Comparison of ENCODE assay signal across 10 mouse cellular contexts in the genomic region with DNA sequence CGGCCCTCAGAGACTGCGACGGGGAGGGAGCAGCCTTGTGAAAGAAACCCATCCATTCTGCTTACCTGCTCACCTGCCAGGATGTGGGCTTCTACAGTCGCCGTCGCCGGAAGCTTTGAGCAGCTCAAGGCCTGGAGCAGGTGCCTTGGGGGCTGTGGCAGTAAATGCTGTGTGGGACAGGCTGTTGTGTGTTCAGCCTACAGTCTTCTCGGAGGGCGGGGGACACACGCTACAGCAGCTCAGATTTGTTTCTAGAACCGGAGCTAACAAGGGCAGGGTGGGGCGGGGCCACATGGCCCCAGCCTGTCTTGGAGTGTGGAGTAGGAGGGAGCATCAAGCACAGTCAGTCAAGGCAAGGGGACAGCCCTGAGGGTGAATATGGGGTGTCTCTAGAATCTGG. TPM values are rescaled to one million over a fixed set of nuclear protein-coding genes. Genes with fewer than 3 reads are reported as not detected.
A peak's percentile ranks its signal among the peaks of the same experiment; 100 is the strongest.
DNase-seq lines count a peak whose midpoint lies in the region; ATAC-seq and TF ChIP-seq lines count a peak whose summit lies in the region.
"Had no signal": no experiment of that assay in that cellular context is flagged by ENCODE, and none has a peak within 500 bp of the region (broad histone marks: within the 10 kb centered on the region; RNA-seq: fewer than 3 reads in every experiment).

Gene Il34 (minus strand): TSS at position 256 of the 400 bp plus-strand sequence.

- no peak for DNase-seq in heart, adult 2 months
- DNase-seq in heart, adult 11 months = no peak
- peak; percentile 41 for DNase-seq in testis, postnatal 10 days (ENCODE audit: low spot score)
- no peak for DNase-seq in testis, postnatal 14 days (ENCODE audit: low spot score)
- DNase-seq in left cerebral cortex, adult 8-10 months (ENCODE audit: low spot score in 2 of 2) = no peak
- peak; percentile 78 for DNase-seq in thymus, postnatal 4 days
- DNase-seq in natural killer cell, adult 2 months (ENCODE audit: low spot score in 2 of 2) = no peak

- H3K4me1 ChIP-seq in heart, adult 2 months (ENCODE audit: control insufficient read depth, insufficient read depth, low read length) = peaks cover 7% of the 10 kb centered on the region
- H3K4me1 ChIP-seq: forebrain, embryonic 15.5 days had no signal

- TF ChIP-seq POLR2A in heart, adult 2 months (IDR thresholded peaks at IDR 0.05; ENCODE audit: insufficient read depth, low read depth, low read length) = no peak

- peak within 1 kb of the TSS; percentile 41 for H3K27ac ChIP-seq in heart, adult 2 months
- H3K27ac ChIP-seq: forebrain, embryonic 15.5 days; macrophage had no signal

- intact Hi-C loops in heart, adult 2 months (cut with DNase I) = no loop called here

- no peak within 1 kb of the TSS for H3K4me3 ChIP-seq in heart, adult 2 months
- H3K4me3 ChIP-seq: forebrain, embryonic 15.5 days had no signal

- TF ChIP-seq EP300 in heart, adult 2 months (IDR thresholded peaks at IDR 0.05; ENCODE audit: insufficient read depth, low read depth, low read length) = no peak

- peak within 1 kb of the TSS; percentile 15; the same call in 1 of the 2 replicates for H3K9ac ChIP-seq in heart, adult 2 months (ENCODE audit: low read depth, low read length)
- H3K9ac ChIP-seq: forebrain, embryonic 15.5 days had no signal

- no peaks in the 10 kb centered on the region for H3K27me3 ChIP-seq in heart, adult 2 months (ENCODE audit: control insufficient read depth, insufficient read depth, low read length)
- H3K27me3 ChIP-seq: forebrain, embryonic 15.5 days had no signal

- no peak for ATAC-seq in erythroid progenitor cell, adult 5-6 weeks (replicated peaks; ENCODE audit: low FRiP score, poor library complexity, severe bottlenecking)
- ATAC-seq: forebrain, embryonic 15.5 days had no signal

- H3K36me3 ChIP-seq in heart, adult 2 months (ENCODE audit: control insufficient read depth, insufficient read depth, low read length) = peaks cover 6% of the 10 kb centered on the region

- TF ChIP-seq CTCF in heart, adult 2 months (IDR thresholded peaks at IDR 0.05) = no peak

- H3K79me2 ChIP-seq in heart, adult 2 months (replicated peaks; ENCODE audit: control insufficient read depth, insufficient read depth, low read length) = no peaks in the 10 kb centered on the region

- WGBS in heart, adult 2 months = 46% methylated on average over 12 of the region's 12 CpGs

RNA-seq across cellular contexts. Expression of gene Il34, which starts in this region (rescaled TPM):
- total RNA-seq in heart, adult 2 months (2021) = 1 to 10 TPM; 3.3 to 5.3 TPM
- polyA plus RNA-seq in heart, adult 2 months (2012; rRNA removed) = 7.2 and 15.3 TPM in 2 replicates
- total RNA-seq in left cerebral cortex, adult 8-10 months (2022) = 10 to 100 TPM; 80.4 to 88.7 (median 81.2) TPM
- total RNA-seq in erythroid progenitor cell, adult 5-6 weeks (2015; ENCODE audit: low replicate concordance) = 1.3 TPM in 1 of 2 replicates, not detected in the other
- total RNA-seq in erythroid progenitor cell, adult 5-6 weeks (2017; ENCODE audit: low replicate concordance) = 0.91 TPM in 1 of 2 replicates, not detected in the other
- polyA plus RNA-seq: macrophage had no signal

Comparison
In these comparisons a context has a peak if more than half of its experiments do, and no peak if none do; other contexts are left out.
1. RNA of gene Il34 (total RNA-seq): 80.4 to 88.7 TPM in left cerebral cortex, adult 8-10 months; 3.3 to 5.3 TPM in heart, adult 2 months and 0.91 to 1.3 TPM in erythroid progenitor cell, adult 5-6 weeks; every median in the first group is over 10 times any median in the second.
2. DNase-seq: peak in testis, postnatal 10 days (single experiment) and thymus, postnatal 4 days (single experiment); none in heart, adult 2 months (0 of 2), heart, adult 11 months (single experiment), testis, postnatal 14 days (single experiment), left cerebral cortex, adult 8-10 months (0 of 2) and natural killer cell, adult 2 months (0 of 2).